Mouse (Mus musculus) limb, embryonic 12.5 days (tissue): ENCODE measurements around the gene Ins2. TPM values are rescaled to one million over a fixed set of nuclear protein-coding genes. Genes with fewer than 3 reads are reported as not detected.
A peak's percentile ranks its signal among the peaks of the same experiment; 100 is the strongest.

Experiments
- ATAC-seq: fragments of 200-750 bp; cut with Nextera tagmentation; 2 replicates; pipeline ENCODE4 v1.8.0; 2017; ENCODE audit warnings: low read depth, moderate TSS enrichment; ENCODE audit not compliant: insufficient number of reproducible peaks, insufficient read depth, low FRiP score, low TSS enrichment
- H3K27ac ChIP-seq: fragments of 300-500 bp; sonication (generic); 2 replicates; pipeline ENCODE4 v1.5.1; 2016; ENCODE audit warnings: mild to moderate bottlenecking, moderate library complexity
- H3K27me3 ChIP-seq: fragments of 300-500 bp; sonication (generic); 2 replicates; pipeline ENCODE4 v1.6.1; 2016; ENCODE audit warnings: mild to moderate bottlenecking, moderate library complexity
- H3K36me3 ChIP-seq: fragments of 300-500 bp; sonication (generic); 2 replicates; pipeline ENCODE4 v1.6.1; 2016; ENCODE audit warnings: mild to moderate bottlenecking, moderate library complexity
- H3K4me1 ChIP-seq: fragments of 300-500 bp; sonication (generic); replicated peaks from 2 replicates; pipeline ENCODE4 v1.6.1; 2016
- H3K4me2 ChIP-seq: fragments of 300-500 bp; sonication (generic); 2 replicates; pipeline ENCODE4 v1.6.1; 2016; ENCODE audit warnings: mild to moderate bottlenecking, moderate library complexity
- H3K4me3 ChIP-seq: fragments of 300-500 bp; sonication (generic); replicated peaks from 2 replicates; pipeline ENCODE4 v1.5.1; 2016; ENCODE audit warnings: mild to moderate bottlenecking
- H3K9ac ChIP-seq: fragments of 300-500 bp; sonication (generic); replicated peaks from 2 replicates; pipeline ENCODE4 v1.6.1; 2016; ENCODE audit warnings: mild to moderate bottlenecking, moderate library complexity
- H3K9me3 ChIP-seq: fragments of 300-500 bp; sonication (generic); 2 replicates; pipeline ENCODE4 v1.6.1; 2016; ENCODE audit warnings: mild to moderate bottlenecking, moderate library complexity
- WGBS: fragments of 180-500 bp; shearing (Covaris S2); methylation state at CpG from one replicate; pipeline ENCODE4 v1.1.7; 2016; 5-methylcytosine and 5-hydroxymethylcytosine counted together
- polyA plus RNA-seq: library from polyadenylated mRNA; unstranded; fragments of >200 nt; fragmentation: Nextera tagmentation; extraction: Ambion mirVana; gene quantifications from 2 replicates; pipeline ENCODE4 v1.2.1, GENCODE M21; 2016

Gene Ins2
- not detected in 2 replicates for polyA plus RNA-seq

GRCm38 (mm10) chr7:142743281-142743680 is at the start of gene Ins2:
TSS of gene Ins2 (minus strand) at chr7:142743381.
- H3K9ac ChIP-seq: no peak within 1 kb of the TSS
- H3K4me2 ChIP-seq: no peak within 1 kb of the TSS
- no peaks in the 10 kb centered on the region for H3K36me3 ChIP-seq
- 80% methylated on average over 1 of the region's 1 CpGs for WGBS
- H3K27me3 ChIP-seq: no peaks in the 10 kb centered on the region
- H3K9me3 ChIP-seq: no peaks in the 10 kb centered on the region
- H3K4me3 ChIP-seq: no peak within 1 kb of the TSS
- ATAC-seq: no peak
- H3K27ac ChIP-seq: no peak within 1 kb of the TSS
- H3K4me1 ChIP-seq: no peaks in the 10 kb centered on the region

- H3K4me3 ChIP-seq: no peak overlapping the region
- H3K9me3 ChIP-seq: no peaks in the 10 kb centered on the region
- no peaks in the 10 kb centered on the region for H3K36me3 ChIP-seq
- WGBS: 75% methylated on average over 1 of the region's 1 CpGs
- no peak for ATAC-seq
- H3K27ac ChIP-seq: no peak overlapping the region
- no peak overlapping the region for H3K4me2 ChIP-seq
- no peaks in the 10 kb centered on the region for H3K27me3 ChIP-seq
- no peaks in the 10 kb centered on the region for H3K4me1 ChIP-seq
- H3K9ac ChIP-seq: no peak overlapping the region
Measured at GRCm38 (mm10) chr7:142792650-142793275, 49.6 kb upstream of the Ins2 start.

- WGBS: 76% methylated on average over 9 of the region's 9 CpGs
- H3K27ac ChIP-seq: 0 out of 2 replicates have a peak overlapping the region, but pooled peaks have one; percentile 35
- no peaks in the 10 kb centered on the region for H3K9me3 ChIP-seq
- no peak overlapping the region for H3K4me3 ChIP-seq
- no peak for ATAC-seq
- H3K4me2 ChIP-seq: no peak overlapping the region
- no peaks in the 10 kb centered on the region for H3K27me3 ChIP-seq
- no peak overlapping the region for H3K9ac ChIP-seq
- H3K36me3 ChIP-seq: no peaks in the 10 kb centered on the region
- no peaks in the 10 kb centered on the region for H3K4me1 ChIP-seq
Measured at GRCm38 (mm10) chr7:142789667-142790066, 46.5 kb upstream of the Ins2 start.

- no peaks in the 10 kb centered on the region for H3K36me3 ChIP-seq
- 12% methylated on average over 3 of the region's 3 CpGs for WGBS
- H3K9me3 ChIP-seq: no peaks in the 10 kb centered on the region
- no peak overlapping the region for H3K27ac ChIP-seq
- no peak overlapping the region for H3K4me3 ChIP-seq
- no peak overlapping the region for H3K4me2 ChIP-seq
- H3K9ac ChIP-seq: no peak overlapping the region
- H3K27me3 ChIP-seq: no peaks in the 10 kb centered on the region
- no peaks in the 10 kb centered on the region for H3K4me1 ChIP-seq
- ATAC-seq: no peak
Measured at GRCm38 (mm10) chr7:142737772-142738171, 5.4 kb downstream of the Ins2 start.

GRCm38 (mm10) chr7:142736943-142737490 is 6.2 kb downstream of the Ins2 start:
- Histone ChIP-seq H3K4me2 (no peak overlapping the region), H3K36me3 (no peaks in the 10 kb centered on the region), H3K27me3 (no peaks in the 10 kb centered on the region), H3K9me3 (no peaks in the 10 kb centered on the region), H3K4me3 (no peak overlapping the region), H3K9ac (no peak overlapping the region), H3K27ac (no peak overlapping the region), H3K4me1 (no peaks in the 10 kb centered on the region)
- WGBS: 79% methylated on average over 1 of the region's 1 CpGs
- ATAC-seq: no peak

- 58% methylated on average over 3 of the region's 3 CpGs for WGBS
- H3K4me2 ChIP-seq: no peak overlapping the region
- no peak overlapping the region for H3K27ac ChIP-seq
- H3K36me3 ChIP-seq: no peaks in the 10 kb centered on the region
- no peak overlapping the region for H3K9ac ChIP-seq
- H3K4me1 ChIP-seq: no peaks in the 10 kb centered on the region
- no peaks in the 10 kb centered on the region for H3K9me3 ChIP-seq
- no peak overlapping the region for H3K4me3 ChIP-seq
- H3K27me3 ChIP-seq: no peaks in the 10 kb centered on the region
- ATAC-seq: no peak
Measured at GRCm38 (mm10) chr7:142725973-142726372, 17.2 kb downstream of the Ins2 start.

GRCm38 (mm10) chr7:142720725-142721124 is 22.5 kb downstream of the Ins2 start:
- Histone ChIP-seq H3K4me1 (no peaks in the 10 kb centered on the region), H3K27me3 (no peaks in the 10 kb centered on the region), H3K9ac (no peak overlapping the region), H3K9me3 (no peaks in the 10 kb centered on the region), H3K36me3 (no peaks in the 10 kb centered on the region), H3K4me2 (no peak overlapping the region), H3K4me3 (no peak overlapping the region), H3K27ac (no peak overlapping the region)
- ATAC-seq: no peak
- 2% methylated on average over 2 of the region's 2 CpGs for WGBS

- peak overlapping the region; percentile 26; the same call in 1 of the 2 replicates for H3K4me3 ChIP-seq
- no peaks in the 10 kb centered on the region for H3K9me3 ChIP-seq
- H3K27me3 ChIP-seq: no peaks in the 10 kb centered on the region
- peak overlapping the region; percentile 53; the same call in 1 of the 2 replicates for H3K9ac ChIP-seq
- H3K4me2 ChIP-seq: peak overlapping the region; percentile 54
- 0 out of 2 replicates have a peak, but pooled peaks have one; percentile 26 for ATAC-seq
- H3K36me3 ChIP-seq: no peaks in the 10 kb centered on the region
- H3K4me1 ChIP-seq: no peaks in the 10 kb centered on the region
- no peak overlapping the region; the same call in 1 of the 2 replicates for H3K27ac ChIP-seq
- WGBS: 23% methylated on average over 8 of the region's 8 CpGs
Measured at GRCm38 (mm10) chr7:142714783-142715498, 28.2 kb downstream of the Ins2 start.

- Histone ChIP-seq H3K9ac (no peak overlapping the region), H3K4me1 (0 out of 2 replicates have a peak, but pooled peaks cover 5% of the 10 kb centered on the region), H3K36me3 (no peaks in the 10 kb centered on the region), H3K4me3 (no peak overlapping the region), H3K27ac (peak overlapping the region; percentile 12; the same call in 1 of the 2 replicates), H3K9me3 (no peaks in the 10 kb centered on the region), H3K4me2 (no peak overlapping the region), H3K27me3 (no peaks in the 10 kb centered on the region)
- no peak for ATAC-seq
- 61% methylated on average over 2 of the region's 2 CpGs for WGBS
Measured at GRCm38 (mm10) chr7:142706873-142707272, 36.3 kb downstream of the Ins2 start.

- ATAC-seq: no peak
- Histone ChIP-seq H3K4me3 (no peak overlapping the region), H3K4me1 (no peaks in the 10 kb centered on the region), H3K27ac (no peak overlapping the region), H3K27me3 (no peaks in the 10 kb centered on the region), H3K9me3 (no peaks in the 10 kb centered on the region), H3K9ac (no peak overlapping the region), H3K36me3 (no peaks in the 10 kb centered on the region), H3K4me2 (no peak overlapping the region)
- 73% methylated on average over 5 of the region's 5 CpGs for WGBS
Measured at GRCm38 (mm10) chr7:142699334-142699860, 43.8 kb downstream of the Ins2 start.

- Histone ChIP-seq H3K36me3 (no peaks in the 10 kb centered on the region), H3K27ac (no peak overlapping the region), H3K9ac (no peak overlapping the region), H3K4me1 (no peaks in the 10 kb centered on the region; the same call in 1 of the 2 replicates), H3K4me2 (no peak overlapping the region), H3K27me3 (no peaks in the 10 kb centered on the region), H3K9me3 (no peaks in the 10 kb centered on the region), H3K4me3 (no peak overlapping the region)
- WGBS: 92% methylated on average over 3 of the region's 3 CpGs
- ATAC-seq: no peak
Measured at GRCm38 (mm10) chr7:142678611-142679010, 64.6 kb downstream of the Ins2 start.
